Mouse (Mus musculus) C2C12 (cell line): ENCODE measurements around the gene Fbh1. TPM values are rescaled to one million over a fixed set of nuclear protein-coding genes. Genes with fewer than 3 reads are reported as not detected.

Experiments
- H3K27me3 ChIP-seq: one replicate; pipeline ENCODE4 v1.6.1; 2011; ENCODE audit not compliant: control insufficient read depth, insufficient read depth, insufficient read length
- H3K36me3 ChIP-seq: one replicate; pipeline ENCODE4 v1.6.1; 2011; ENCODE audit not compliant: control insufficient read depth, insufficient read depth
- H3K4me3 ChIP-seq: one replicate; pipeline ENCODE4 v1.5.1; 2011; ENCODE audit warnings: mild to moderate bottlenecking, control low read depth; ENCODE audit not compliant: poor library complexity, insufficient read depth, severe bottlenecking
- H3K79me2 ChIP-seq: one replicate; pipeline ENCODE4 v1.6.1; 2011; ENCODE audit not compliant: control insufficient read depth, insufficient read depth
- H3K79me3 ChIP-seq: one replicate; pipeline ENCODE4 v1.6.1; 2011; ENCODE audit warnings: low read depth, control low read depth
- H3ac ChIP-seq: one replicate; pipeline ENCODE3; 2011; ENCODE audit warnings: low read depth; ENCODE audit not compliant: control insufficient read depth, insufficient read length
- CEBPB ChIP-seq: IDR thresholded peaks from one replicate; pipeline ENCODE4 v1.6.1; 2011; ENCODE audit warnings: low read depth, mild to moderate bottlenecking, control low read depth, moderate library complexity
- CTCF ChIP-seq: IDR thresholded peaks from one replicate; pipeline ENCODE4 v1.5.1; 2011; ENCODE audit not compliant: control insufficient read depth, insufficient read depth, insufficient read length
- FOSL1 ChIP-seq: IDR thresholded peaks from one replicate; pipeline ENCODE4 v1.8.0; 2011; ENCODE audit warnings: mild to moderate bottlenecking, low read length; ENCODE audit not compliant: poor library complexity, insufficient read depth, severe bottlenecking
- MAX ChIP-seq: IDR thresholded peaks from one replicate; pipeline ENCODE4 v1.6.1; 2011; ENCODE audit warnings: mild to moderate bottlenecking, control low read depth
- MYOD1 ChIP-seq: IDR thresholded peaks from one replicate; pipeline ENCODE4 v1.6.1; 2011; ENCODE audit warnings: low read depth; ENCODE audit not compliant: control insufficient read depth, insufficient read length
- MYOG ChIP-seq: IDR thresholded peaks from one replicate; pipeline ENCODE4 v1.6.1; 2011; ENCODE audit not compliant: control insufficient read depth, insufficient read length; ENCODE audit errors: extremely low read depth
- USF1 ChIP-seq: IDR thresholded peaks from one replicate; pipeline ENCODE4 v1.6.1; 2011; ENCODE audit warnings: low read depth, mild to moderate bottlenecking, control low read depth, moderate library complexity
- polyA plus RNA-seq: library from polyadenylated mRNA; unstranded; fragments of >200 nt; fragmentation: generic; extraction: Trizol; gene quantifications from one replicate; pipeline ENCODE4 v1.2.1, GENCODE M21; 2012; ENCODE audit warnings: missing spikeins

Fbh1 gene
- polyA plus RNA-seq, 1 experiment, result 32.0 TPM

DNA sequence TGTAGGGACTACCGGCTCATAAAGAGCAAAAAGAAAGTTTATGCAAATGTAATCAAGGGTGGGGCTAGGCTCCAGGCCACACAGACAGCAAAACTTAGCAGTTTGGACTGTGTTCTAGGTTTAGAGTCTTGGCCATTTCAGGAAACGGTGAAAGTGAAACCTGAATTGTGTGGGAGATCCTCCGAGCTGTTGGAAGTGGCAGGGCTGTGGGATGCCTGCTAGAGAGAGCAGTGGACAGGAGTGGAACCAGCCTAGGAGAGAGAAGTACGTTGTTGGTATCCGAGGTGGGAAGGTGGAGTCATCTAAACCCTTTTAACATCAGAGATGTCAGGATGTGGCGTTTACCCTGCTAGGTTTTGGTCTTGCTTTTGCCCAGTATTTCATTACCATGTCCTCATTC is 41.5 kb downstream of the Fbh1 start:
- TF ChIP-seq MYOD1 (no peak), USF1 (no peak), CTCF (no peak), MYOG (no peak), MAX (no peak), CEBPB (no peak), FOSL1 (no peak)
- H3K4me3 ChIP-seq, result no peak overlapping the region
- H3K79me3 ChIP-seq, result no peaks in the 10 kb centered on the region
- H3K27me3 ChIP-seq, result no peaks in the 10 kb centered on the region
- H3K79me2 ChIP-seq, result no peaks in the 10 kb centered on the region
- no peaks in the 10 kb centered on the region for H3K36me3 ChIP-seq
- H3ac ChIP-seq, result no peak overlapping the region

DNA sequence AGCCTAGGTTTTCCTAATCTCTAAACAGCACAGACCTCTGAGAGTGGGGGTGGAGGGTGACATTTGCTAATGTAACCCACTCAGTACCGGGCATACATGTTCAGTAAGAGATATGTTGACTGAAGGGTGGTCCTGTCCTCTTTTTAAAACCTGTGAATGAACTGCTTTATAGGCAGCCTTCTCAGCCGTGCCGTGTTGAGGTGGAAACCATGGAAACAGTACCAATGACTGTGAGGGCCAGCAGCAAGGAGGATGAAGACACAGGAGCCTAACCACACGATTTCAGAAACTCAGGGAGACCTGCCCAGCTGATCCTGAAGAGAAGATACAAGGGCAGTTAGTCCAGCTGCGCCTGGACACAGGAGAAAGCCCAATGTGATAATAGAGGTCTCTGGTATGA is 44.4 kb downstream of the Fbh1 start:
- Histone ChIP-seq H3K36me3 (no peaks in the 10 kb centered on the region), H3K27me3 (no peaks in the 10 kb centered on the region), H3K79me3 (no peaks in the 10 kb centered on the region), H3ac (no peak overlapping the region), H3K4me3 (no peak overlapping the region), H3K79me2 (no peaks in the 10 kb centered on the region)
- TF ChIP-seq MYOD1 (no peak), CTCF (no peak), MYOG (no peak), MAX (no peak), CEBPB (no peak), FOSL1 (no peak), USF1 (no peak)

DNA sequence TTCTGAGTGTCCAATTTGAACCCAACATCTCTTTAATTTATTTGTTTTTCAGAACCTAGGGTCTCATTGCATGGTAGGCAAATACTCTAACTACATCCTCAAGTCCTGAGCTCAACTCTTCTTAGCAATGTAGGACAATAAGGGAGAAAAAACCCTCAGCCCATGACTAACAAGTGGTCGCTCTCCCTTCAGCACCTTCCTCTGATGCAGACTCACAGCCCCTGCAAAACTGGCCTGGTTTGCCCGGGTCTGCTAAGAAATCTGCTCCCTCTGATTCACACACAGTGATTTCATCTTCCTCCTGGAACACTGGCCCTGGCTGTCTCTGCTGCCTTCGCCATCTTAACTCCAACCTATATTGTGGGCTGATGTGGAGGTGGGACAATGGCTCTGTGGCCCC is 48.3 kb downstream of the Fbh1 start:
- H3K27me3 ChIP-seq, result no peaks in the 10 kb centered on the region
- H3K79me2 ChIP-seq, result no peaks in the 10 kb centered on the region
- H3K79me3 ChIP-seq, result no peaks in the 10 kb centered on the region
- no peak overlapping the region for H3ac ChIP-seq
- no peak overlapping the region for H3K4me3 ChIP-seq
- H3K36me3 ChIP-seq, result no peaks in the 10 kb centered on the region
- TF ChIP-seq CEBPB (no peak), CTCF (no peak), MYOG (no peak), MYOD1 (no peak), FOSL1 (no peak), USF1 (no peak), MAX (no peak)

DNA sequence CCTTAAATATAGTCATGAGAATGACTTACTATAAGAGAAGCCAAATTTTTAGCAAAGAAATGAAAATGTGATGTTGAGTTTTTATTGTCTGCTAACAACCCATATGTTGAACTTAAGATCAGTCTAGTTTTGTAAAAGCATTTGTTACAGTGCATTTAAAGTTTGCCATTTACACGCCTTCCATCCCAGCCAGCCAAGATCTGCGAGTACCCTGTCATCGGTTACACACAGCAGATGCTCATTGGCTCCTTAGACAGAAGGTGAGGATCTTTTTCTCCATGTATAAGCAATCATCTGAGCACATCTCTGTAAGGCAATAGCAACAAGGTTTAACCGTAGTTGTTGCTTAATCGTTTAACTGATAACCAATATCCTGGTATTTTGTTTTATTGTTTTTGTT is 49.8 kb downstream of the Fbh1 start:
- no peak overlapping the region for H3K4me3 ChIP-seq
- H3K79me3 ChIP-seq, result no peaks in the 10 kb centered on the region
- TF ChIP-seq CTCF, result no peak
- no peak for TF ChIP-seq MYOD1
- H3ac ChIP-seq, result no peak overlapping the region
- no peaks in the 10 kb centered on the region for H3K79me2 ChIP-seq
- H3K27me3 ChIP-seq, result no peaks in the 10 kb centered on the region
- no peaks in the 10 kb centered on the region for H3K36me3 ChIP-seq

DNA sequence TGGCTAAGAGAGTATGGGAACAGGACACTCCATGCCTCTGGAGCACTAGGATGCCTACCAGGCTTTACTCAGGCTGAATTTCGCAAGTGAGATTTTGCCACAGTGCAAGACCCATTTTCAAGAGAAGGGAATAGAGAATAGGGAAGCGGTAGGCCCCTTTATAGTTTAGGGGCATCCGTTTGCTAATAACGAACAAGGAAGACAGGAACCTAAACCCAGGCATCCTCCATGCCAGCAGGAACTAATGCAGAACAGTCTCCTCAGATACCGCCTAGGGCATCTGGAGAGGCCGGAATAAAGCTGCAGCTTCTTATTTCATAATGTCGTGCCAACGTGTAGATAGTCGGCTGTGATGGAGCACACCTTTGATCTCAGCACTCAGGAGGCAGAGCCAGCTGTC is 54.8 kb downstream of the Fbh1 start:
- Histone ChIP-seq H3K79me2 (no peaks in the 10 kb centered on the region), H3K27me3 (no peaks in the 10 kb centered on the region), H3K79me3 (no peaks in the 10 kb centered on the region), H3K4me3 (no peak overlapping the region), H3ac (no peak overlapping the region), H3K36me3 (no peaks in the 10 kb centered on the region)
- TF ChIP-seq USF1, result no peak

DNA sequence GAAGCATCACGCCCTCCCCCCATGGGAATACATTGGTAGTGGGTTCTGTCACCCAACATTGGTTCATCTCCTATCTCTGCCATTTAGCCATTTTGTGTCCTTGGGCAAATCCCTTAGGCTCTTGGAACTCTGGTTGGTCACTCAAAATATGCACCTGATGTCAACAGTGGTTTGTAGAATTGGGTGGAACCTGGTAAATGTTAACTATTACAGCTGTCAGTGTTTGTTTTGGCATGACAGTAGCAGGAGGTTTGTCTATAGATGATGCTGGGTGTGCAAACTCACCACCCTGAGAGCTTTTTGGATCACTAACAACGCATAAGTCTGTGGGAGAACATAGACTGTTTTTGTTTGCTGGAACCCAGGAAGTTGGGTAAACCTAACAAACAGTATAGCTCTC is 58.8 kb downstream of the Fbh1 start:
- H3K79me2 ChIP-seq, result no peaks in the 10 kb centered on the region
- no peak overlapping the region for H3K4me3 ChIP-seq
- H3K79me3 ChIP-seq, result no peaks in the 10 kb centered on the region
- no peaks in the 10 kb centered on the region for H3K36me3 ChIP-seq
- no peaks in the 10 kb centered on the region for H3K27me3 ChIP-seq
- no peak overlapping the region for H3ac ChIP-seq
- TF ChIP-seq USF1 (no peak), FOSL1 (no peak)

DNA sequence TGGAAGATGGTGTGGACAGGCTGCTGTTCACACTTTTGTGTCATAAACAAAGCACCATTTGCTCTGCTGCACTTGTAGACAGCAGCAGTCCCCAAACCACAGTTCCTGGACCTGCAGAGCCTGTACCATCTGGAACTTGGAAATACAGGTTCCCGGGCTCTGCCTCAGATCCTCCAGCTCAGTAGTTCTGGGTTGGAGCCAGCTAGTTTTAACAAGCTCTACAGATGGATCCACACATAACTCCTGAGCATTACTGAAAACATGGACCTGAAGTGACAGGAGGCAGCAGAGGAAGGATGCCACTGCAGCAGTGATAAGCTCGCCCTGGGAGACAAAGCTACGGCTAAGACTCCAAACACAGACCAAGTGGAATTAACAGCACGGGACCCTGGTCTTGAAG is 62.8 kb downstream of the Fbh1 start:
- TF ChIP-seq MYOD1, result no peak
- TF ChIP-seq MAX, result no peak
- Histone ChIP-seq H3K79me3 (no peaks in the 10 kb centered on the region), H3K4me3 (no peak overlapping the region), H3K79me2 (no peaks in the 10 kb centered on the region), H3K27me3 (no peaks in the 10 kb centered on the region), H3K36me3 (no peaks in the 10 kb centered on the region), H3ac (no peak overlapping the region)
